Mouse (Mus musculus): ENCODE measurements around the gene Gm20388.

Gm20388 gene

GRCm38 (mm10) chr8:121084210-121084951, 1173.7 kb downstream of the Gm20388 start, which contains the start of gene Foxf1:
Gene Foxf1 (plus strand): TSS chr8:121084386.
- no peak for DNase-seq (ENCODE audit: low read depth, low spot score)

- DNase-seq (ENCODE audit: low read depth, low spot score): no peak
Observed at GRCm38 (mm10) chr8:121085011-121085410, 1174.4 kb downstream of the Gm20388 start.

GRCm38 (mm10) chr8:121085561-121085960, 1174.9 kb downstream of the Gm20388 start:
- no peak for DNase-seq (ENCODE audit: low read depth, low spot score)

- no peak for DNase-seq (ENCODE audit: low read depth, low spot score)
Observed at GRCm38 (mm10) chr8:121086004-121086900, 1175.6 kb downstream of the Gm20388 start.

DNA sequence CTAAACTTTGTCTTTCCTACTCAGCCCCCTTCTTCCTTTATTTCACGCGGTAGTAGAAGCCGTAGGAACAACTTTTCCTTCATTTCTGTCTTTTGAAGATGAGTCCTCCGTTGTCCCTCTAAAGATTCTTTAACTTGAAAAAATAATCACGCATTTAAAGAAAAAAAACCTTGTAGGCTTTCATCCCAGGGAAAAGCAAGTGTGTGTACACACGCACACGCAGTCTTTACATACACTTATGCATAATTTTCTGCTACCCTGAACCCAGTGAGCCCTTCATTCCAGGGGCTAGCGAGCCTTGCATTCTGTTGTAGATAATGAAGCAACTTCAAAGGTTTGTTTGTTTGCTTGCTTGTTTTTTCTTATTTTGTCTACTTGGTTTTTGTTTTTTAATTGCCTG, 1177.6 kb downstream of the Gm20388 start:
- no peak for DNase-seq (ENCODE audit: low read depth, low spot score)

DNA sequence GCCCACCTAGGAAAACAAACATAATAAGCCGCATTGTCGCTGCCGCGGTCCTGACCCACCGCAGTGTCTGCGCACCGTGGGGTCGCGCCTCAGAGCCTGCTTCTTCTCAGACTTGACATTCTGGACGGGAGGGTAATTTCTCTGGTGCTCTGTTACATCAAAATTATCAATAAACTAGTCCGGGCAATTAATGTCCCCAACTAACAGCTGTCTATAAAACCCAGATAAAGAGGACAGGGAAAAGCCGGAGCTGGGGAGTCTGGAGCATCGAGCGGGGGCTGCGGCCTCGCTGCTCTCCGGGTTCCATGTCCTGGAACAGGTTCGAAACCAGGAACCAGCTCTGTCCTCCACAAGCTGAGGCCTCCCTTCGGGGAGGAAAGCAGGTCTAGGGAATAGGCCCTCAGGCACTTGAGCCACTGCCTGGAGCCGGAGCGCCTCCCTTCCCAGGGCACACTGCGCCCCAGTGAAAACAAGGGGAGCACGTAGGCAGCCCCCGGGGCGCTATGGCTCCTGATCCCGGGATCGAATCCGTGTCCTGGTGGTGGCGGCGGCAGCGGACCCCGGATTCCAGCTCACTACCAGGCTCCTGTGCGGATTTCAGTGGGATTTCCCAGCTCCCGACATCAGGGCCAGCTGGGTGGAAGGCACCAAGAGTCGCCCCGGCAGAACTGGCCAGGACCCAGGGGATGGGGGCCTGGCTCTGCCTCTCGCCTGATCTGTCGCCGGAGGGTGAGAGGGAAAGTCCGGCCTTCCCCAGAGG, 1178.4 kb downstream of the Gm20388 start:
- no peak for DNase-seq (ENCODE audit: low read depth, low spot score)

GRCm38 (mm10) chr8:121089631-121090380, 1179.2 kb downstream of the Gm20388 start:
- no peak for DNase-seq (ENCODE audit: low read depth, low spot score)

DNA sequence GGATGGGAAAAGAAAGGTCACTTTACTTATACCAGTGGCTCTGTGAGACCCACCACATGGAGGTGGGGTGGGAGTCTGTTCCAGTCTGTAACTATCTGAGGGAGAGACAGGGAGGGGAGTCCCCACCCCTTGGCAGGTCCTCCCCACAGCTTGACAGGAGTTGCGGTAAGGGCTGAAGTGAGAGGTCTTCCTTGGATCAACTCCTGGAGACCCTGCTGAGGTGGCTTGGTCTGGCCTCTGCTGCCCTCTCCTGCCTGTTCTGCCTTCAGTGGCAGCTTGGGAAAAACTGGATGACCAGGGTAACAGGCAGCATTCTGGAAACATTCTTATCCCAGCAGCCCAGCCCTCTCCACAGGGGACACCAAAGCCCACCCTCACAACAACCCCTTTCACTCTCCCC, 1180.1 kb downstream of the Gm20388 start:
- DNase-seq (ENCODE audit: low read depth, low spot score): no peak

- no peak for DNase-seq (ENCODE audit: low read depth, low spot score)
Observed at GRCm38 (mm10) chr8:121092141-121092540, 1181.5 kb downstream of the Gm20388 start.

DNA sequence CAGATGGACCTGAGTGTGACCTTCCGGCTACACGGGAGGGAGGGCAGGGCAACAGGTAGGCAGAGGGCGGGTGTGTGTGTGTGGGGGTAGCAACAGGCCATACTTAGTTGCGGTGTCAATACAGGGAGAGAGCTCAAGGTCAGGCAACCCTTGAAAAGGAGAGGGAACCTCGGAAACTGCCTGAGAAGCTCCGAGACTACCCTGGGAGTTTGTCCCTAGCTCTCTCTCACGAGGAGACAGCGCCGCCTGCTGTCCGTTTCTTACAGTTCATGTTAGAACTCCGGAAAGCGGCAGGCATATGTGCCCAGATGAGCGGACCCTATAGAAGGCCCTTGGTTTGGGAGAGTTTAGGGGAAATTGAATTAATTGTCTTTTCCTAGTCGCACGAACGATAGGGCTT, 1182.0 kb downstream of the Gm20388 start:
- peak; percentile 82 for DNase-seq (ENCODE audit: low read depth, low spot score)

DNA sequence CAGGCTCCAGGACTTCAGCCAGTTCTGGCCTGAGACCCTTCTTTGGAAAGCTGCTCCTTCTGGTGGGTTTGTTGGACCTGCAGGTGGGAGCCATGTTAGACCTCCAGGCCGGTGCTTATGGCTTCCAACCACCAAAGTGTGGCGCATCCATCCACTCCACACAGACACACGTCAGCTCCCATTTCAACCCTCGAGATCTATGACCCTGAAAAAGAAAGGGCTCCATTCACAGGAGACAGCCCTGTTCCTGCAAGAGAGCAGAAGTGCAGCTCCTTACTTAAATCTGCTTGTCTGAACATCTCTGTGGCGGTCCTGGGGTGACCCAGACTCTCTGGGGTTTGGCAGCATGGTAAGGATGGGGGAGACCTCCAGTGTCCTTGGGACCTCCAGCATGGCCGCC, 1182.9 kb downstream of the Gm20388 start:
- DNase-seq (ENCODE audit: low read depth, low spot score): no peak

- peak; percentile 76 for DNase-seq (ENCODE audit: low read depth, low spot score)
Observed at GRCm38 (mm10) chr8:121104049-121104818, 1193.6 kb downstream of the Gm20388 start.

DNA sequence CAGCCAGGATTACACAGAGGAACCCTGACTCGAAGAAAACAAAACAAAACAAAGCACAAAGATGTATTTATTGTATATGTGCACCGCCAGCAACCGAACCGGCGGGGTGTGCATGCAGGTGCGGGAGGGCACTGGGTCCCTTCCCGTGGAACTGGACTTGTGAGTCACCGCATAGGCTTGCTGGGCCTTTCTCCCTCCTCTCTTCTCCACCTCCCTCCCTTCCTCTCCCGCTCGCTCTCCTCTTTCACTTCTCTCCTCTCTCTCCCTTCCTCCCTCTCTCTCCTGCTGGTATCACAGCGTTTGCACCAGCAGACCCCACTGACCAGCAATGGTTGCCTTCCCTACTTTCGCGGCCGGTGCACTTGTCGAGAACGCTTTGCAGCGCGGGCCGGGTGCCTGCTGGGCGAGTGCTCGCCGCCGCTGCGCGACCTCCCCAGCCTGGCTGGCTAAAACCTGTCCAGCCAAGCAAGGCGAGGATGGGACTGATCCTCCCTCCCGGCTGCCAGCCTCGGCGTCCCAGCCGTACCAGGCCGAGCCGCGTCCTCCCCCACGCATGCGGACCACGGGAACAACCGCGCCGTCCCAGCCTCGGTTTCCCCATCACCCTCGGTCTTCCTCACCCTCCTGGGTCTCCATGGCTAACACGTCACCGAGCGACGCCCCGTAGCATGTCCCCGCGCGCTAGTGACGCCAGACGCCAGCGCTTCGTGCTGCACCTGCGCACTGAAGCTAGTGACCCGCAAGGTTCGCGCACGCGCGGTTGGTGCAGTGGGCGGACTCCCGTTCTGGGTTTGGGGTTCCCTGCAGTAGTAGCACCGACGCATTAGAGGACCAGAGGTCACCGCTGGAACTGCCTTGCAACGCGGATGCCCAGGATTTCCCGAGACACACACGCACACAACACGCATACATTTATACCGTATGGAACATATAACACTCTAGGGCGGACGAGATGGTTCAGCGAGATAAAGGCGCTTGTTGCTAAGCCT, 1197.3 kb downstream of the Gm20388 start, which contains the start of gene Mthfsd:
Gene Mthfsd (minus strand): TSS at position 725 of the 989 bp plus-strand sequence.
- peak; percentile 99 for DNase-seq (ENCODE audit: low read depth, low spot score)

DNA sequence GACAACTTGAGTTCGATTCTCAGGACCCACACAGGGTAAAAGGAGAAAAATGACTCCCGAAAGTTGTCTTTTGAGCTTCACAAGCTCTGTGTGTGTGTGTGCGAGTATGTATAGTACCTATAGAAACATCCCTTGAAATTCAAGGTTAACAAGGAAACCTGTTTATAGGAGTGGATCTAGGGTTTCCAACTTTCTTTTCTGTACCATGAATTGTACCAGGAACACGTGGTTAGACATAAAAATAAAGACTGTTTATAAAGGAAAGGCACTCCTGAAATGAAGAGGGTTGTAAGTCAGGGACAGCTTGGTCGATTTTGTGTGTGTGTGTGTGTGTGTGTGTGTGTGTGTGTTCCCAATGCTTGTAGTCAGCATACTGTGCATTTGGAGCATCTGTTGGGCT, 1198.0 kb downstream of the Gm20388 start:
- DNase-seq (ENCODE audit: low read depth, low spot score): no peak

DNA sequence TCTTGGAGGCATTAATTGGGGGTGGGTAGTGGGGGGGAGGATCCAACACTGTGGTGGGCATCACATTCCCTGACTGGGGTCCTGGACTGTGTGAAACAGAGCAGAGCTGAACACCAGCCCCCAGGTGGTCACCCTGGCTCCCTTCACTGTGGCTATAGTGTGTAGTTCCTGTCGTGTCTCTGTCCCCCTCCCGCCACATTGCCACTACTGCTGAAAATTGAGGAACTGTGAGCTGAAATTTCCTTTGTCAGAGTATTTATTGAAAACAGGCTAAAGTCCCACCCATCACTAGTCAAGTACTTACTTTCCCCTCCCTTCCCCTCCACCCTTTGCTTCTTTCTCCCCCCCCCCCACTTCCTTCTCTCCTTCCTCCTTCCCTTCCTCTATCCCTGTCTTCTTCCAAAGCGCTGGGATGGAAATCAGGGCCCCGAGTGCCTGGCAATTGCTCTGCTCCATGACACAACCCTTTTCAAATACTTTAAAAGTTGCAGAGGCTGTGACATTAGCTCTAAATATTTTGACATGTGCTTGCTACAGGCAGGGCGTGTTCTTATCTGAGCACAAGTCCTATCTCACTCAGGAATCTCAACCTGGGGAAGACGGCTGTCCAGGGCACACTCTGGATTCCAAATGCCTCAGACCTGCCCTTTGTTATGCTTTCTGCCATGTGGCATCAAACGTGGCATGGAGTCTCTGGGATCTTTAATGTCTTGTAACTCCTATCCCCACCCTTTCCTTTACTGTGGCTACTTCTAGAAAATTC, 1200.7 kb downstream of the Gm20388 start:
- no peak for DNase-seq (ENCODE audit: low read depth, low spot score)

- DNase-seq (ENCODE audit: low read depth, low spot score): peak; percentile 95
Observed at GRCm38 (mm10) chr8:121113261-121113660, 1202.6 kb downstream of the Gm20388 start.

DNA sequence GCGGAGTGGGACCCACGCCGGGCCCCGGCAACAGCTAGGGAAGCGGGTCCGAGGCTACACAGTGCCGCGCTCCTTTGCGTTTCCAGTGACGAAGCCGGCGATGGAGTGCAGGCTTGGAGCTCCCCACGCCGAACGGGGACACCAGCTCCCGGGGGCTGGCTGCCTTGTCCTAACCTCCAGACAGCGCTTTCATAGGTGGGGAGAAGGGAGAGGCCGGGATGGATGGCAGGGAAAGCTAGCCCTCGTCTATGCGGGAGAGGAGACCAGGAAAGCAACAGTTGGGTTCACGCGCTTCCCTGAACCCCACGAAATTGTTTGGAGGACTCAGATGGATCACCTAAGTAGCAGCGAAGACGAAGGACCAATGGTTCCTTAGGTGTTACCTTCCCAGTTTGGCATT, 1204.5 kb downstream of the Gm20388 start:
- DNase-seq (ENCODE audit: low read depth, low spot score): no peak

- DNase-seq (ENCODE audit: low read depth, low spot score): peak; percentile 77
Observed at GRCm38 (mm10) chr8:121115948-121116347, 1205.3 kb downstream of the Gm20388 start, which contains the start of gene Foxc2. Gene Foxc2 (plus strand): TSS chr8:121116171.
